Mouse (Mus musculus) neural tube, embryonic 13.5 days (tissue): ENCODE measurements around the gene Jmy. TPM values are rescaled to one million over a fixed set of nuclear protein-coding genes. Genes with fewer than 3 reads are reported as not detected.

Source experiments
- ATAC-seq: fragments of 200-750 bp; cut with Nextera tagmentation; 2 replicates; pipeline ENCODE4 v1.8.0; 2017; ENCODE audit warnings: low read depth, mild to moderate bottlenecking, moderate TSS enrichment, moderate library complexity
- H3K27ac ChIP-seq: fragments of 300-500 bp; sonication (generic); replicated peaks from 2 replicates; pipeline ENCODE4 v1.5.1; 2015; ENCODE audit warnings: moderate library complexity, mild to moderate bottlenecking, inconsistent platforms
- H3K27me3 ChIP-seq: fragments of 300-500 bp; sonication (generic); 2 replicates; pipeline ENCODE4 v1.6.1; 2015; ENCODE audit warnings: mild to moderate bottlenecking, inconsistent platforms
- H3K36me3 ChIP-seq: fragments of 300-500 bp; sonication (generic); 2 replicates; pipeline ENCODE4 v1.6.1; 2015; ENCODE audit warnings: mild to moderate bottlenecking, inconsistent platforms
- H3K4me1 ChIP-seq: fragments of 300-500 bp; sonication (generic); replicated peaks from 2 replicates; pipeline ENCODE4 v1.6.1; 2015; ENCODE audit warnings: inconsistent platforms
- H3K4me2 ChIP-seq: fragments of 300-500 bp; sonication (generic); 2 replicates; pipeline ENCODE4 v1.6.1; 2015; ENCODE audit warnings: inconsistent platforms, mild to moderate bottlenecking, moderate library complexity
- H3K4me3 ChIP-seq: fragments of 300-500 bp; sonication (generic); 2 replicates; pipeline ENCODE4 v1.5.1; 2015; ENCODE audit warnings: mild to moderate bottlenecking, inconsistent platforms
- H3K9ac ChIP-seq: fragments of 300-500 bp; sonication (generic); 2 replicates; pipeline ENCODE4 v1.6.1; 2015; ENCODE audit warnings: moderate library complexity, mild to moderate bottlenecking, inconsistent platforms
- H3K9me3 ChIP-seq: fragments of 300-500 bp; sonication (generic); 2 replicates; pipeline ENCODE4 v1.6.1; 2016; ENCODE audit warnings: inconsistent platforms
- WGBS: fragments of 180-500 bp; shearing (Covaris S2); methylation state at CpG from one replicate; pipeline ENCODE4 v1.1.7; 2015; 5-methylcytosine and 5-hydroxymethylcytosine counted together
- polyA plus RNA-seq: library from polyadenylated mRNA; unstranded; fragments of >200 nt; fragmentation: Nextera tagmentation; extraction: Ambion mirVana; gene quantifications from 2 replicates; pipeline ENCODE4 v1.2.1, GENCODE M21; 2015

Jmy gene
- polyA plus RNA-seq, 1 experiment from 2014 or later = 6.1 TPM

GRCm38 (mm10) chr13:93388594-93389241 lies 110.9 kb downstream of the Jmy start:
- no peaks in the 10 kb centered on the region for H3K4me1 ChIP-seq
- 79% methylated on average over 7 of the region's 7 CpGs for WGBS
- no peak for ATAC-seq

GRCm38 (mm10) chr13:93387440-93387839 lies 112.2 kb downstream of the Jmy start:
- no peaks in the 10 kb centered on the region for H3K9me3 ChIP-seq
- no peak overlapping the region for H3K4me3 ChIP-seq
- no peaks in the 10 kb centered on the region for H3K4me1 ChIP-seq
- peaks cover 6% of the 10 kb centered on the region for H3K36me3 ChIP-seq
- no peaks in the 10 kb centered on the region for H3K27me3 ChIP-seq
- no peak overlapping the region for H3K27ac ChIP-seq
- 70% methylated on average over 5 of the region's 5 CpGs for WGBS
- H3K4me2 ChIP-seq = no peak overlapping the region
- H3K9ac ChIP-seq = no peak overlapping the region
- no peak for ATAC-seq

More at GRCm38 (mm10) chr13:93388594-93389241, 110.9 kb downstream of the Jmy start:
- Histone ChIP-seq H3K4me2 (no peak overlapping the region), H3K27me3 (no peaks in the 10 kb centered on the region), H3K27ac (no peak overlapping the region), H3K9ac (no peak overlapping the region), H3K9me3 (no peaks in the 10 kb centered on the region), H3K36me3 (peaks cover 12% of the 10 kb centered on the region), H3K4me3 (no peak overlapping the region)

- no peak overlapping the region for H3K4me3 ChIP-seq
- H3K27ac ChIP-seq = no peak overlapping the region
- no peak overlapping the region for H3K4me2 ChIP-seq
- H3K9ac ChIP-seq = no peak overlapping the region
- H3K4me1 ChIP-seq = no peaks in the 10 kb centered on the region
- H3K27me3 ChIP-seq = no peaks in the 10 kb centered on the region
- no peaks in the 10 kb centered on the region for H3K9me3 ChIP-seq
- no peaks in the 10 kb centered on the region for H3K36me3 ChIP-seq
- WGBS = 65% methylated on average over 1 of the region's 1 CpGs
- no peak for ATAC-seq
Measured at GRCm38 (mm10) chr13:93385147-93385546, 114.5 kb downstream of the Jmy start.

- Histone ChIP-seq H3K27me3 (no peaks in the 10 kb centered on the region), H3K36me3 (no peaks in the 10 kb centered on the region), H3K9ac (no peak overlapping the region), H3K4me1 (no peaks in the 10 kb centered on the region), H3K4me2 (no peak overlapping the region), H3K4me3 (no peak overlapping the region), H3K9me3 (no peaks in the 10 kb centered on the region), H3K27ac (no peak overlapping the region)
- no peak for ATAC-seq
- 86% methylated on average over 1 of the region's 1 CpGs for WGBS
Measured at GRCm38 (mm10) chr13:93384481-93384880, 115.1 kb downstream of the Jmy start.

GRCm38 (mm10) chr13:93383620-93384019 lies 116.0 kb downstream of the Jmy start:
- no peak for ATAC-seq
- Histone ChIP-seq H3K4me2 (no peak overlapping the region), H3K9ac (no peak overlapping the region), H3K9me3 (no peaks in the 10 kb centered on the region), H3K4me3 (no peak overlapping the region), H3K27me3 (no peaks in the 10 kb centered on the region), H3K27ac (no peak overlapping the region), H3K4me1 (no peaks in the 10 kb centered on the region), H3K36me3 (no peaks in the 10 kb centered on the region)
- 91% methylated on average over 2 of the region's 2 CpGs for WGBS

- Histone ChIP-seq H3K36me3 (no peaks in the 10 kb centered on the region), H3K9me3 (no peaks in the 10 kb centered on the region), H3K4me3 (no peak overlapping the region), H3K4me1 (no peaks in the 10 kb centered on the region), H3K27me3 (no peaks in the 10 kb centered on the region), H3K9ac (no peak overlapping the region), H3K4me2 (no peak overlapping the region), H3K27ac (no peak overlapping the region)
- 91% methylated on average over 5 of the region's 5 CpGs for WGBS
- ATAC-seq = no peak
Measured at GRCm38 (mm10) chr13:93383092-93383491, 116.5 kb downstream of the Jmy start.

GRCm38 (mm10) chr13:93381301-93381700 lies 118.3 kb downstream of the Jmy start:
- H3K4me2 ChIP-seq = no peak overlapping the region
- no peaks in the 10 kb centered on the region for H3K4me1 ChIP-seq
- no peak for ATAC-seq
- H3K4me3 ChIP-seq = no peak overlapping the region
- no peaks in the 10 kb centered on the region for H3K36me3 ChIP-seq
- no peak overlapping the region for H3K27ac ChIP-seq
- no peak overlapping the region for H3K9ac ChIP-seq
- 86% methylated on average over 1 of the region's 1 CpGs for WGBS
- no peaks in the 10 kb centered on the region for H3K9me3 ChIP-seq
- no peaks in the 10 kb centered on the region for H3K27me3 ChIP-seq

GRCm38 (mm10) chr13:93380399-93381063 lies 119.1 kb downstream of the Jmy start:
- WGBS = 92% methylated on average over 8 of the region's 8 CpGs
- Histone ChIP-seq H3K36me3 (no peaks in the 10 kb centered on the region), H3K4me2 (no peak overlapping the region), H3K27ac (no peak overlapping the region), H3K9ac (no peak overlapping the region), H3K9me3 (no peaks in the 10 kb centered on the region), H3K4me1 (no peaks in the 10 kb centered on the region), H3K4me3 (no peak overlapping the region), H3K27me3 (no peaks in the 10 kb centered on the region)
- ATAC-seq = no peak

Other genes starting within 250 kb of the Jmy start
- 12.2 and 14.6 TPM in 2 replicates for gene Homer1, start 200.2 kb downstream of the Jmy start, polyA plus RNA-seq
- not detected in 2 replicates for gene Bhmt, start 138.2 kb upstream of the Jmy start, polyA plus RNA-seq
- gene Bhmt2, start 174.5 kb upstream of the Jmy start, polyA plus RNA-seq = 0.07 TPM in 1 of 2 replicates, not detected in the other
- gene Dmgdh, start 174.6 kb upstream of the Jmy start, polyA plus RNA-seq = 0.11 TPM in 1 of 2 replicates, not detected in the other